Mouse (Mus musculus) bone marrow, adult 2 months (tissue): Measurements from ENCODE around the gene Ptprn2.

Source experiments
- CTCF ChIP-seq: fragments of 200-500 bp; IDR thresholded peaks from 2 replicates; pipeline ENCODE4 v1.5.1; 2011; ENCODE audit warnings: low read length, control low read depth; ENCODE audit not compliant: control insufficient read depth, insufficient read depth
- POLR2A ChIP-seq: fragments of 200-500 bp; IDR thresholded peaks from 2 replicates; pipeline ENCODE4 v1.6.1; 2011; ENCODE audit warnings: low read depth, mild to moderate bottlenecking, control low read depth, low read length, borderline replicate concordance; ENCODE audit not compliant: control insufficient read depth

- no peak for TF ChIP-seq CTCF
- TF ChIP-seq POLR2A, result no peak
Measured at GRCm38 (mm10) chr12:117153166-117153480, 667.6 kb downstream of the Ptprn2 start.
